Mouse (Mus musculus) ES-E14 (cell line): ENCODE measurements around the gene Ttll7. TPM values are rescaled to one million over a fixed set of nuclear protein-coding genes. Genes with fewer than 3 reads are reported as not detected.

Experiments
- DNase-seq: peaks from one replicate; pipeline ENCODE4 v3.0.0-alpha.2; 2013; ENCODE audit warnings: low read depth, low spot score
- H3K27ac ChIP-seq: 2 replicates; pipeline ENCODE4 v1.5.1; 2012; ENCODE audit warnings: low read depth, mild to moderate bottlenecking, low read length, moderate library complexity, mixed read lengths; ENCODE audit not compliant: poor library complexity, insufficient read depth, severe bottlenecking
- H3K36me3 ChIP-seq: 2 replicates; pipeline ENCODE4 v1.6.1; 2012; ENCODE audit warnings: mild to moderate bottlenecking, low read length, moderate library complexity, mixed read lengths; ENCODE audit not compliant: control insufficient read depth, poor library complexity, insufficient read depth, severe bottlenecking
- H3K4me1 ChIP-seq, 2 experiments: fragments of 150-350 bp in 1 of 2; sonication (generic) in 1 of 2; 2 replicates each; pipeline ENCODE4 v1.6.1; 2012; ENCODE audit warnings: low read length in 2 of 2, mild to moderate bottlenecking in 1 of 2, mixed read lengths in 1 of 2; ENCODE audit not compliant: control insufficient read depth in 2 of 2, insufficient read depth in 2 of 2, poor library complexity in 1 of 2
- H3K4me3 ChIP-seq, 2 experiments: fragments of 150-350 bp in 1 of 2; sonication (generic) in 1 of 2; 2 replicates each; pipeline ENCODE4 v1.5.1; 2012; ENCODE audit warnings: low read length in 2 of 2, low read depth in 1 of 2, mild to moderate bottlenecking in 1 of 2, mixed read lengths in 1 of 2; ENCODE audit not compliant: insufficient read depth in 1 of 2, poor library complexity in 1 of 2, severe bottlenecking in 1 of 2
- H3K9ac ChIP-seq: 2 replicates; pipeline ENCODE4 v1.6.1; 2012; ENCODE audit warnings: low read depth, mild to moderate bottlenecking, low read length, mixed read lengths; ENCODE audit not compliant: poor library complexity, insufficient read depth, severe bottlenecking
- H3K9me3 ChIP-seq: fragments of 150-350 bp; sonication (generic); 2 replicates; pipeline ENCODE4 v1.6.1; 2012; ENCODE audit warnings: low read depth, mild to moderate bottlenecking, low read length; ENCODE audit not compliant: control insufficient read depth, insufficient read depth
- CHD2 ChIP-seq: IDR thresholded peaks from 2 replicates; pipeline ENCODE4 v1.6.1; 2014; ENCODE audit warnings: mild to moderate bottlenecking, low read depth, low read length, inconsistent platforms
- HCFC1 ChIP-seq: IDR thresholded peaks from 2 replicates; pipeline ENCODE4 v1.6.1; 2012; ENCODE audit warnings: low read length, inconsistent platforms, borderline replicate concordance; ENCODE audit not compliant: insufficient read depth
- MAFK ChIP-seq: IDR thresholded peaks from 2 replicates; pipeline ENCODE4 v1.6.1; 2014; ENCODE audit warnings: mild to moderate bottlenecking, low read depth, low read length, inconsistent platforms; ENCODE audit not compliant: insufficient read depth
- ZC3H11A ChIP-seq: IDR thresholded peaks from 2 replicates; pipeline ENCODE4 v1.6.1; 2012; ENCODE audit warnings: low read depth, mild to moderate bottlenecking, inconsistent platforms, low read length, borderline replicate concordance
- ZNF384 ChIP-seq: IDR thresholded peaks from 2 replicates; pipeline ENCODE4 v1.6.1; 2012; ENCODE audit warnings: low read depth, low read length, inconsistent platforms
- in situ Hi-C, 2 experiments: fragments of 600-800 bp; cut with MboI; formaldehyde crosslinking; loops; one replicate each; pipeline ENCODE4 v1.15.1; 2025; ENCODE audit warnings: low sequenced_read_pairs in 2 of 2, inconsistent platforms in 1 of 2; ENCODE audit not compliant: unreplicated experiment in 2 of 2
- total RNA-seq: library from RNA; depleted of rRNA; stranded (reverse); fragments of 300-350 nt; gene quantifications from 2 replicates; pipeline ENCODE4 v1.2.3, GENCODE M21; 2012

Gene Ttll7
- total RNA-seq, 1 experiment, result 0.94 TPM

DNA sequence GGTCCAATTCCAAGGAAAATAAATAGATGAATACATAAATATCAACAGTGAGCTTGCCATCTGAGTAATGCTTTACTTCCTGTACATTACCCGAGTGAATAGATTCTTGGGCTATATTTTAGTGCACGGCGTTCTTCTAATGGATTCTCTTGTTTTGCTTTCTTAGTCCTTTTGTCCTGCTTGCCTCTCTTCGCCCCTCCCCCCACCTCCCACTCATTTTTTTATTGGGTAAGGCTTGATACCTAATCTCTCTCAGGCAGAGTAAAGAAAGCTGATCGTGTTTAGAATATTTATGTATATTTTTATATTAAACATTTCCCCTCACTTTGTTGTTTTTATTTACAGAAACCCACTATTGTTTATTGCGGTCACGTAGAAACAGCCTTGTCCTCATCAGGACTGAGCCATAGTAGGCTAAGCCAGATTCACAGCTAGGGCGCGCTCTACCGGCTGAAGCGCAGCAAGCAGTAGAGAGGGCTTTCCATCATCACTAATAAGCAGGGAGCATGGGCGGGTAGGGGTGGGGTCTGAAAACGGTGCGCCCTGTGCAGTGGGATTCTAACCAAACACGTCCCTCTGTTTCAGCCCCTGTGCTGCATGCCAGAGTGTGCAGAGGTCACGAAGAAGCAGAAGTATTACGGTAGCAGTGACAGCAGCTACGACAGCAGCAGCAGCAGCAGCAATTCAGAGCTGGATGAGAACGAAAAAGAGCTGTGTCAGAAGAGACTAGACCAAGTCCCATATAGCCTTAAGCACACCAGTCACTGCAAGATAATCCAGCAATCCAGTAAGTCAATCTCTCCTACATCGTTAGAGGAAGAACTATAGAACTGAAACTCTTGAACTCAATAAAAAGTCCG is 87.5 kb downstream of the Ttll7 start:
- Histone ChIP-seq H3K4me3 (no peak overlapping the region), H3K4me1 (peaks cover 0 to 2% of the 10 kb centered on the region in 2 experiments; a peak in 1 of 4 replicates), H3K9ac (no peak overlapping the region), H3K9me3 (no peaks in the 10 kb centered on the region), H3K27ac (no peak overlapping the region), H3K36me3 (no peaks in the 10 kb centered on the region)
- in situ Hi-C loops, result loop anchor here in 1 of 2 experiments (25.0 kb wide), 1 partner anchor 602 kb away; no protein-coding TSS in a partner anchor
- no peak for DNase-seq
- TF ChIP-seq MAFK (no peak), HCFC1 (no peak), CHD2 (no peak), ZNF384 (no peak), ZC3H11A (no peak)

DNA sequence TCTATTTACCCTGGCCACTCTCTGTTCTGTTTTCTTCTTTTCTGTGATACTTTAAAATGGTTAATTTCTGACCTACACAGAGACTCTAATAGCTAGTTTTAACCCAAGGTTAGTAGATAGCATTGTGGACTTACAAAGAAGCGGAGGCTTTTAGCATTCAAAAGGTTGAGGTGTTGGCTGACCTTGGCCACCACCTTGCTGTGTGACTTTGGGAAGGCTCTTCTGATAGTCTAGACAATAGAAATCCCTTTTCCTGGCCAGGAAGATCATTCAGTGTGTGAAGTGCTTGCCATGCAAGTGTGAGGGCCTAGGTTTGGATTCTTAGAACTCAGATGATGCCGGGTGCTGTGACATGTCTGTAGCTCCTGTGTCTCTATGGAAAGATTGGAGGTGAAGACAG is 90.9 kb downstream of the Ttll7 start:
- in situ Hi-C loops, result loop anchor here in 1 of 2 experiments (25.0 kb wide), 1 partner anchor 606 kb away; no protein-coding TSS in a partner anchor
- no peak for TF ChIP-seq MAFK
- TF ChIP-seq ZC3H11A, result no peak
- no peak for TF ChIP-seq CHD2
- TF ChIP-seq HCFC1, result no peak
- no peak for TF ChIP-seq ZNF384
- peaks cover 0 to 2% of the 10 kb centered on the region in 2 experiments; a peak in 1 of 4 replicates for H3K4me1 ChIP-seq
- DNase-seq, result no peak
- H3K4me3 ChIP-seq, result no peak overlapping the region
- H3K27ac ChIP-seq, result no peak overlapping the region
- H3K9me3 ChIP-seq, result no peaks in the 10 kb centered on the region
- no peak overlapping the region for H3K9ac ChIP-seq
- no peaks in the 10 kb centered on the region for H3K36me3 ChIP-seq

DNA sequence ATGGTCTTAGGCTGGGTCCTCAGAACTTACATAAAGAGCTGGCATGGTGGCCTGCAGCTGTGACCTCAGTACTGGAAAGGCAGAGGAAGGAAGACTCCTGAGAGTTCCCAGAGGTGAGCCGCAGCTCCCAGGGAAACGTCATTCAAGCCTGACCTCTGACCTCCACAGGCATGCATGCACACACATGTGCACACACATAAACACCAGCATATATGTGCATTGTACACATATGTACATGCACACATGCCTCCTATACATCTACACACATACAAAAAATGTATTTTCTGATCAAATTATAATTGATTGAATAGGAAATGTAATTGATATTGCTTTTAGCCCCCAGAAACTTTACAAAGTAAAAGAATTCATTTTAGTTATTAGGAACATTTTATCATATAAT is 93.2 kb downstream of the Ttll7 start:
- no peak for TF ChIP-seq HCFC1
- no peak for TF ChIP-seq ZC3H11A
- no peak for TF ChIP-seq ZNF384
- no peak for TF ChIP-seq MAFK
- no peak for TF ChIP-seq CHD2
- no peak overlapping the region for H3K27ac ChIP-seq
- no peak for DNase-seq
- H3K4me1 ChIP-seq, result no peaks in the 10 kb centered on the region
- H3K4me3 ChIP-seq, result no peak overlapping the region
- H3K9ac ChIP-seq, result no peak overlapping the region
- in situ Hi-C loops, result loop anchor here in 1 of 2 experiments (25.0 kb wide), 1 partner anchor 608 kb away; no protein-coding TSS in a partner anchor
- no peaks in the 10 kb centered on the region for H3K9me3 ChIP-seq
- H3K36me3 ChIP-seq, result no peaks in the 10 kb centered on the region

DNA sequence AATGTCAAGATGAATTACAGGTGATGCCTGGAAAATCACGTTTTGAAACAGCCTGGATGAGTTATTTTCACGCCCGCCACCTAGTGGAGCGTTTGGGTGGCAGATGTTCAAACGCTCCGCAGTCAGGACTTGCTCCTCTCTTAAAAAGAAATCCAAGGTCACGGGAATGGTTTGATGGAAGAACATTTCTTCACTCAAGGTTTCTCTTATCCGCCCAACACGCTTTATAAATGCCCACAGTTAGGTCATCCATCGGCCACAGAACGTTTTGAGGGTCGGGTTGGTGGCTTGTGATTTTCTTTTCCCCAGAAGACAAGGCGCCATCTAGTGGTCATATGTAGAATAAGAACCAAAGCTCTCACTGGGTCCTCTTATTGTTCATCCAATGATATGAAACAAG is 93.7 kb downstream of the Ttll7 start:
- Histone ChIP-seq H3K27ac (no peak overlapping the region), H3K4me1 (no peaks in the 10 kb centered on the region), H3K36me3 (no peaks in the 10 kb centered on the region), H3K9ac (peak overlapping the region; percentile 65; the same call in 1 of the 2 replicates), H3K9me3 (no peaks in the 10 kb centered on the region), H3K4me3 (peak overlapping the region; percentile 42 to 82; a peak in 3 of 4 replicates)
- in situ Hi-C loops, result loop anchor here in 1 of 2 experiments (25.0 kb wide), 1 partner anchor 609 kb away; no protein-coding TSS in a partner anchor
- DNase-seq, result peak; percentile 68
- no peak for TF ChIP-seq ZNF384
- no peak for TF ChIP-seq MAFK
- TF ChIP-seq ZC3H11A, result 0 out of 2 replicates have a peak, but pooled peaks have one; percentile 25
